8 mouse cellular contexts compared by ENCODE assay signal in genomic region chr5:33371137-33371536, GRCm38 (mm10). TPM values are rescaled to one million over a fixed set of nuclear protein-coding genes. Genes with fewer than 3 reads are reported as not detected.
A peak's percentile ranks its signal among the peaks of the same experiment; 100 is the strongest.
DNase-seq lines count a peak whose midpoint lies in the region; ATAC-seq and TF ChIP-seq lines count a peak whose summit lies in the region.

No protein-coding gene starts in this region.

- no peaks in the 10 kb centered on the region for H3K27me3 ChIP-seq in forebrain, postnatal 0 days (ENCODE audit: insufficient read depth, low read length)
- no peaks in the 10 kb centered on the region for H3K27me3 ChIP-seq in forebrain, embryonic 15.5 days
- no peaks in the 10 kb centered on the region for H3K27me3 ChIP-seq in embryonic facial prominence, embryonic 14.5 days (replicated peaks; ENCODE audit: control insufficient read depth, insufficient read depth, low read length)
- H3K27me3 ChIP-seq in midbrain, embryonic 15.5 days (replicated peaks) = no peaks in the 10 kb centered on the region
- H3K27me3 ChIP-seq in forebrain, embryonic 10.5 days (ENCODE audit: poor library complexity, severe bottlenecking) = no peaks in the 10 kb centered on the region

- H3K36me3 ChIP-seq in forebrain, postnatal 0 days (ENCODE audit: insufficient read depth) = peaks cover 82% of the 10 kb centered on the region
- peaks cover 78% of the 10 kb centered on the region for H3K36me3 ChIP-seq in forebrain, embryonic 15.5 days
- H3K36me3 ChIP-seq in embryonic facial prominence, embryonic 14.5 days (ENCODE audit: control insufficient read depth, insufficient read depth, low read length) = peaks cover 75% of the 10 kb centered on the region
- H3K36me3 ChIP-seq in midbrain, embryonic 15.5 days (replicated peaks) = peaks cover 48% of the 10 kb centered on the region
- peaks cover 85% of the 10 kb centered on the region for H3K36me3 ChIP-seq in forebrain, embryonic 10.5 days (replicated peaks)

- peak; percentile 62; the same call in 1 of the 2 replicates for ATAC-seq in forebrain, postnatal 0 days
- ATAC-seq in forebrain, embryonic 15.5 days (replicated peaks) = no peak
- 0 out of 2 replicates have a peak, but pooled peaks have one; percentile 21 for ATAC-seq in embryonic facial prominence, embryonic 14.5 days (ENCODE audit: low read depth)
- ATAC-seq in midbrain, embryonic 15.5 days (replicated peaks) = peak; percentile 54

- no peak overlapping the region for H3K4me3 ChIP-seq in forebrain, postnatal 0 days (ENCODE audit: low read depth, low read length)
- H3K4me3 ChIP-seq in forebrain, embryonic 15.5 days = no peak overlapping the region
- no peak overlapping the region for H3K4me3 ChIP-seq in embryonic facial prominence, embryonic 14.5 days (ENCODE audit: low read depth, low read length)
- H3K4me3 ChIP-seq in midbrain, embryonic 15.5 days = no peak overlapping the region
- H3K4me3 ChIP-seq in forebrain, embryonic 10.5 days = no peak overlapping the region

- no peak overlapping the region for H3K27ac ChIP-seq in forebrain, postnatal 0 days (ENCODE audit: low read depth, low read length)
- no peak overlapping the region for H3K27ac ChIP-seq in forebrain, embryonic 15.5 days (replicated peaks)
- no peak overlapping the region for H3K27ac ChIP-seq in embryonic facial prominence, embryonic 14.5 days (replicated peaks; ENCODE audit: low read depth, low read length)
- H3K27ac ChIP-seq in midbrain, embryonic 15.5 days = no peak overlapping the region
- no peak overlapping the region for H3K27ac ChIP-seq in forebrain, embryonic 10.5 days

- H3K4me2 ChIP-seq in forebrain, postnatal 0 days (ENCODE audit: low read depth) = no peak overlapping the region
- no peak overlapping the region for H3K4me2 ChIP-seq in forebrain, embryonic 15.5 days (replicated peaks)
- no peak overlapping the region for H3K4me2 ChIP-seq in embryonic facial prominence, embryonic 14.5 days (ENCODE audit: low read depth, low read length)
- no peak overlapping the region for H3K4me2 ChIP-seq in midbrain, embryonic 15.5 days

- no peaks in the 10 kb centered on the region for H3K4me1 ChIP-seq in forebrain, postnatal 0 days (ENCODE audit: insufficient read depth)
- no peaks in the 10 kb centered on the region for H3K4me1 ChIP-seq in forebrain, embryonic 15.5 days
- no peaks in the 10 kb centered on the region for H3K4me1 ChIP-seq in embryonic facial prominence, embryonic 14.5 days (ENCODE audit: control insufficient read depth, insufficient read depth, low read length)
- no peaks in the 10 kb centered on the region for H3K4me1 ChIP-seq in midbrain, embryonic 15.5 days
- no peaks in the 10 kb centered on the region for H3K4me1 ChIP-seq in forebrain, embryonic 10.5 days

- no peak overlapping the region for H3K9ac ChIP-seq in forebrain, postnatal 0 days
- H3K9ac ChIP-seq in forebrain, embryonic 15.5 days (replicated peaks) = no peak overlapping the region
- no peak overlapping the region for H3K9ac ChIP-seq in embryonic facial prominence, embryonic 14.5 days (ENCODE audit: low read depth, low read length)
- no peak overlapping the region for H3K9ac ChIP-seq in midbrain, embryonic 15.5 days

- peak; percentile 44 for DNase-seq in forebrain, postnatal 0 days
- peak; percentile 29 for DNase-seq in right cerebral cortex, postnatal 14 days
- DNase-seq in right cerebral cortex, postnatal 25 days = no peak
- peak; percentile 40 for DNase-seq in embryonic facial prominence, embryonic 14.5 days (ENCODE audit: low spot score)
- DNase-seq in layer of hippocampus, postnatal 36 days = no peak
- DNase-seq in forebrain, embryonic 10.5 days (ENCODE audit: extremely low spot score, low spot score) = no peak

- H3K9me3 ChIP-seq in forebrain, postnatal 0 days (ENCODE audit: low read length) = no peaks in the 10 kb centered on the region
- H3K9me3 ChIP-seq in forebrain, embryonic 15.5 days = no peaks in the 10 kb centered on the region
- H3K9me3 ChIP-seq in embryonic facial prominence, embryonic 14.5 days (ENCODE audit: control insufficient read depth, low read length) = no peaks in the 10 kb centered on the region
- no peaks in the 10 kb centered on the region for H3K9me3 ChIP-seq in midbrain, embryonic 15.5 days
- H3K9me3 ChIP-seq in forebrain, embryonic 10.5 days = no peaks in the 10 kb centered on the region

- TF ChIP-seq CTCF in forebrain, postnatal 0 days (IDR thresholded peaks at IDR 0.05; ENCODE audit: low read depth) = peak; percentile 66

RNA-seq across cellular contexts. Expression of gene Uvssa, which starts 7.2 kb away (rescaled TPM):
- 7.7 and 12.1 TPM in 2 replicates for total RNA-seq in forebrain, postnatal 0 days (2014; rRNA removed)
- 4.3 and 6.0 TPM in 2 replicates for polyA plus RNA-seq in forebrain, postnatal 0 days (2015; fragmentation: Nextera tagmentation; extraction: Ambion mirVana)
- 8.5 and 8.8 TPM in 2 replicates for polyA plus RNA-seq in forebrain, embryonic 15.5 days (2015; fragmentation: Nextera tagmentation; extraction: Ambion mirVana)
- polyA plus RNA-seq in embryonic facial prominence, embryonic 14.5 days (2014; fragmentation: Nextera tagmentation; extraction: Ambion mirVana) = 7.1 and 9.0 TPM in 2 replicates
- 9.0 and 9.7 TPM in 2 replicates for polyA plus RNA-seq in midbrain, embryonic 15.5 days (2015; fragmentation: Nextera tagmentation; extraction: Ambion mirVana)
- 1 to 10 TPM; 5.5 to 5.6 TPM for total RNA-seq in layer of hippocampus, postnatal 36 days (2021)
- polyA plus RNA-seq in forebrain, embryonic 10.5 days (2016; fragmentation: Nextera tagmentation; extraction: Ambion mirVana) = 6.6 and 7.0 TPM in 2 replicates

RNA-seq across cellular contexts. Expression of gene Maea, which starts 35.8 kb away (rescaled TPM):
- total RNA-seq in forebrain, postnatal 0 days (2014; rRNA removed) = 119 and 124 TPM in 2 replicates
- polyA plus RNA-seq in forebrain, postnatal 0 days (2015; fragmentation: Nextera tagmentation; extraction: Ambion mirVana) = 90.2 and 101 TPM in 2 replicates
- 101 and 107 TPM in 2 replicates for polyA plus RNA-seq in forebrain, embryonic 15.5 days (2015; fragmentation: Nextera tagmentation; extraction: Ambion mirVana)
- 123 and 136 TPM in 2 replicates for polyA plus RNA-seq in embryonic facial prominence, embryonic 14.5 days (2014; fragmentation: Nextera tagmentation; extraction: Ambion mirVana)
- polyA plus RNA-seq in midbrain, embryonic 15.5 days (2015; fragmentation: Nextera tagmentation; extraction: Ambion mirVana) = 138 and 139 TPM in 2 replicates
- total RNA-seq in layer of hippocampus, postnatal 36 days (2021) = 10 to 100 TPM; 97.2 to 99.3 TPM
- polyA plus RNA-seq in forebrain, embryonic 10.5 days (2016; fragmentation: Nextera tagmentation; extraction: Ambion mirVana) = 151 and 157 TPM in 2 replicates

Comparison
In these comparisons a context has a peak if more than half of its experiments do, and no peak if none do; other contexts are left out.
1. DNase-seq: peak in forebrain, postnatal 0 days (single experiment), right cerebral cortex, postnatal 14 days (single experiment) and embryonic facial prominence, embryonic 14.5 days (single experiment); none in right cerebral cortex, postnatal 25 days (single experiment), layer of hippocampus, postnatal 36 days (0 of 2) and forebrain, embryonic 10.5 days (single experiment).